Mouse (Mus musculus): ENCODE measurements around the gene Nags. TPM values are rescaled to one million over a fixed set of nuclear protein-coding genes. Genes with fewer than 3 reads are reported as not detected.

Gene Nags
- under 1 TPM in 1 of 4 experiments, not detected in 3; 0.29 TPM for total RNA-seq (2022)

GRCm38 (mm10) chr11:102145471-102146001 is at the start of gene Nags:
Nags (plus strand) TSS chr11:102145513.
- no peak for DNase-seq (ENCODE audit: low spot score in 2 of 2)

GRCm38 (mm10) chr11:102095676-102096075 is 49.6 kb upstream of the Nags start:
- DNase-seq (ENCODE audit: low spot score in 2 of 2) = no peak

- DNase-seq (ENCODE audit: low spot score in 2 of 2) = no peak
Measured at GRCm38 (mm10) chr11:102096446-102096845, 48.9 kb upstream of the Nags start.

GRCm38 (mm10) chr11:102096887-102097391 is 48.4 kb upstream of the Nags start:
- peak in 1 of 2 experiments; percentile 58 for DNase-seq (ENCODE audit: low spot score in 2 of 2)

GRCm38 (mm10) chr11:102101219-102101618 is 44.1 kb upstream of the Nags start, which contains the start of gene Ppy:
Ppy (minus strand) TSS chr11:102101319.
- no peak for DNase-seq (ENCODE audit: low spot score in 2 of 2)

GRCm38 (mm10) chr11:102102485-102103258 is 42.6 kb upstream of the Nags start:
- DNase-seq (ENCODE audit: low spot score in 2 of 2) = peak in 1 of 2 experiments; percentile 58

GRCm38 (mm10) chr11:102106911-102107310 is 38.4 kb upstream of the Nags start:
- DNase-seq (ENCODE audit: low spot score in 2 of 2) = no peak

- DNase-seq (ENCODE audit: low spot score in 2 of 2) = no peak
Measured at GRCm38 (mm10) chr11:102107732-102108131, 37.6 kb upstream of the Nags start, which contains the start of gene Pyy. Pyy (minus strand) TSS chr11:102107832.

- no peak for DNase-seq (ENCODE audit: low spot score in 2 of 2)
Measured at GRCm38 (mm10) chr11:102111576-102111975, 33.7 kb upstream of the Nags start.

GRCm38 (mm10) chr11:102116241-102116640 is 29.1 kb upstream of the Nags start:
- no peak for DNase-seq (ENCODE audit: low spot score in 2 of 2)

- no peak for DNase-seq (ENCODE audit: low spot score in 2 of 2)
Measured at GRCm38 (mm10) chr11:102117386-102117785, 27.9 kb upstream of the Nags start.

GRCm38 (mm10) chr11:102134516-102134915 is 10.8 kb upstream of the Nags start:
- DNase-seq (ENCODE audit: low spot score in 2 of 2) = no peak

- no peak for DNase-seq (ENCODE audit: low spot score in 2 of 2)
Measured at GRCm38 (mm10) chr11:102137625-102138446, 7.5 kb upstream of the Nags start.

- peak in 1 of 2 experiments; percentile 56 for DNase-seq (ENCODE audit: low spot score in 2 of 2)
Measured at GRCm38 (mm10) chr11:102138447-102138740, 6.9 kb upstream of the Nags start.

- peak in 1 of 2 experiments; percentile 67 for DNase-seq (ENCODE audit: low spot score in 2 of 2)
Measured at GRCm38 (mm10) chr11:102140508-102140907, 4.8 kb upstream of the Nags start.

GRCm38 (mm10) chr11:102142355-102142754 is 3.0 kb upstream of the Nags start:
- no peak for DNase-seq (ENCODE audit: low spot score in 2 of 2)

GRCm38 (mm10) chr11:102144957-102145470 is 299 bp upstream of the Nags start:
- no peak for DNase-seq (ENCODE audit: low spot score in 2 of 2)

GRCm38 (mm10) chr11:102146005-102146404 is 692 bp downstream of the Nags start:
- DNase-seq (ENCODE audit: low spot score in 2 of 2) = no peak

- DNase-seq (ENCODE audit: low spot score in 2 of 2) = no peak
Measured at GRCm38 (mm10) chr11:102146531-102146930, 1.2 kb downstream of the Nags start.

GRCm38 (mm10) chr11:102147213-102147989 is 2.1 kb downstream of the Nags start:
- no peak for DNase-seq (ENCODE audit: low spot score in 2 of 2)
